Mouse (Mus musculus) spleen, adult 2 months (tissue): Measurements from ENCODE around the gene Sytl1.

Source experiments
- CTCF ChIP-seq: fragments of 200-500 bp; IDR thresholded peaks from 2 replicates; pipeline ENCODE4 v1.5.1; 2011; ENCODE audit warnings: mild to moderate bottlenecking, inconsistent platforms; ENCODE audit not compliant: insufficient read depth, insufficient read length, insufficient replicate concordance; ENCODE audit errors: extremely low read depth
- POLR2A ChIP-seq: fragments of 200-500 bp; IDR thresholded peaks from 2 replicates; pipeline ENCODE4 v1.6.1; 2011; ENCODE audit warnings: low read depth, low read length, inconsistent platforms

DNA sequence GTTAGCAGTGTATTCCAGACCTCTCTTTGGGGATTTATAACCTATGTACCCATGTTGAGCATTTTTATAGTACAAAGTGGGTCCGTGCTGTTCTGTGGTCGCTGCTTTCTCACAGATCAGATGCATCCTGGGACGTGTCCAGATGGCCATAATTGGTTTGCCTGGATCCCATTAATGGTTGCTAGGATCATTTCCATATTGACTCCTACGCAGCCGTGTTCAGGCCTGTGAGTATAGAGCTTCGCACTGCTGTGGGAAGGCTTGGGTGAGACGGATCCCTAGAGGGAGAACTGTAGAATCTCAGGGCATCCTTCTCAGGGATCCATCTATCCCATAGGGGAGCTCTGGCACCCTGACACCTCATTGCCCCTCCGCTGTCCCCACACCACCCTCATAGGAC is 33.3 kb downstream of the Sytl1 start:
- TF ChIP-seq POLR2A (no peak), CTCF (no peak)
